Mouse (Mus musculus): ENCODE data around the gene Ceacam5.

Ceacam5 gene

GRCm38 (mm10) chr7:17712938-17713337, at the start of gene Ceacam5:
Ceacam5 (plus strand) TSS chr7:17713238.
- DNase-seq (ENCODE audit: low spot score in 2 of 2), result no peak

All from frontal cortex, postnatal 36 days (tissue).